22 mouse cellular contexts compared by ENCODE assay signal in the genomic region with DNA sequence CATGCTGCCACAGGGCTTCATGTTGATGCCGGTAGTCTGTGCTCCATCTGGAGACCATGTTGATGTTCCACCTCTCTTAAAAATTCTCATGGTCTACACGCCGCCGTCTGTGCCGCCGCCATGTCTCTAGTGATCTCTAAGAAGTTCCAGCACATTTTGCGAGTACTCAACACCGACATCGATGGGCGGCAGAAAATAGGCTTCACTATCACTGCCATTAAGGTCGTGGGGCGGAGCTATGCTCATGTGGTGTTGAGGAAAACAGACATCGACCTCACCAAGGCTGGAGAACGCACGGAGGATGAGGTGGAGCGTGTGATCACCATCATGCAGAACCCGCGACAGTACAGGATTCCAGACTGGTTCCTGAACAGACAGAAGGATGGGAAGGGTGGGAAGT. TPM values are rescaled to one million over a fixed set of nuclear protein-coding genes. Genes with fewer than 3 reads are reported as not detected.
"Had no signal": no experiment of that assay in that cellular context is flagged by ENCODE, and none has a peak within 500 bp of the region (broad histone marks: within the 10 kb centered on the region; RNA-seq: fewer than 3 reads in every experiment).

No protein-coding gene starts in this region.

RNA-seq across cellular contexts. Expression of gene Adipoq, which starts 33.1 kb away (rescaled TPM):
- total RNA-seq: layer of hippocampus, adult 18-20 months; layer of hippocampus, adult 8-10 months; layer of hippocampus, postnatal 14 days; layer of hippocampus, postnatal 36 days; left cerebral cortex, adult 18-20 months; left cerebral cortex, adult 8-10 months; left cerebral cortex, postnatal 10 days; left cerebral cortex, postnatal 25 days; left cerebral cortex, postnatal 4 days had no signal
- polyA plus RNA-seq: heart, embryonic 16.5 days; hindbrain, embryonic 10.5 days; hindbrain, embryonic 12.5 days; hindbrain, embryonic 14.5 days; hindbrain, embryonic 16.5 days; intestine, embryonic 14.5 days; intestine, embryonic 16.5 days; kidney, embryonic 15.5 days; limb, embryonic 11.5 days; limb, embryonic 15.5 days; liver, adult 2 months; liver, embryonic 12.5 days; liver, embryonic 14.5 days had no signal

RNA-seq across cellular contexts. Expression of gene Rfc4, which starts 51.9 kb away (rescaled TPM):
- polyA plus RNA-seq: liver, adult 2 months had no signal
